Mouse (Mus musculus) limb, embryonic 11.5 days (tissue): ENCODE data around the gene Dapk2. TPM values are rescaled to one million over a fixed set of nuclear protein-coding genes. Genes with fewer than 3 reads are reported as not detected.

ENCODE experiments used
- ATAC-seq: fragments of 200-750 bp; cut with Nextera tagmentation; 2 replicates; pipeline ENCODE4 v1.8.0; 2017; ENCODE audit warnings: low read depth; ENCODE audit not compliant: insufficient number of reproducible peaks, low FRiP score, low TSS enrichment
- DNase-seq: peaks from one replicate; pipeline ENCODE4 v3.0.0-alpha.2; 2015; ENCODE audit warnings: low spot score
- H3K27ac ChIP-seq: fragments of 300-500 bp; sonication (generic); replicated peaks from 2 replicates; pipeline ENCODE4 v1.5.1; 2014; ENCODE audit warnings: low read depth, mild to moderate bottlenecking, low read length
- H3K27me3 ChIP-seq: fragments of 300-500 bp; sonication (generic); 2 replicates; pipeline ENCODE4 v1.6.1; 2014; ENCODE audit warnings: mild to moderate bottlenecking, low read length, mixed read lengths; ENCODE audit not compliant: control insufficient read depth, insufficient read depth
- H3K36me3 ChIP-seq: fragments of 300-500 bp; sonication (generic); 2 replicates; pipeline ENCODE4 v1.6.1; 2014; ENCODE audit warnings: mild to moderate bottlenecking, low read length, moderate library complexity, mixed read lengths; ENCODE audit not compliant: control insufficient read depth, insufficient read depth
- H3K4me1 ChIP-seq: fragments of 300-500 bp; sonication (generic); 2 replicates; pipeline ENCODE4 v1.6.1; 2014; ENCODE audit warnings: low read length, mixed read lengths; ENCODE audit not compliant: control insufficient read depth, insufficient read depth
- H3K4me2 ChIP-seq: fragments of 300-500 bp; sonication (generic); 2 replicates; pipeline ENCODE4 v1.6.1; 2014; ENCODE audit warnings: low read depth, mild to moderate bottlenecking, moderate library complexity; ENCODE audit not compliant: severe bottlenecking
- H3K4me3 ChIP-seq: fragments of 300-500 bp; sonication (generic); 2 replicates; pipeline ENCODE4 v1.5.1; 2014; ENCODE audit warnings: low read depth, low read length
- H3K9ac ChIP-seq: fragments of 300-500 bp; sonication (generic); 2 replicates; pipeline ENCODE4 v1.6.1; 2014; ENCODE audit warnings: mild to moderate bottlenecking, low read length
- H3K9me3 ChIP-seq: fragments of 300-500 bp; sonication (generic); 2 replicates; pipeline ENCODE4 v1.6.1; 2016; ENCODE audit warnings: low read length; ENCODE audit not compliant: control insufficient read depth
- WGBS: fragments of 180-500 bp; shearing (Covaris S2); extraction: QIAGEN DNeasy Blood & Tissue Kit; methylation state at CpG from one replicate; pipeline ENCODE4 v1.1.7; 2014; 5-methylcytosine and 5-hydroxymethylcytosine counted together
- polyA plus RNA-seq: library from polyadenylated mRNA; unstranded; fragments of >200 nt; fragmentation: Nextera tagmentation; extraction: Ambion mirVana; gene quantifications from 2 replicates; pipeline ENCODE4 v1.2.1, GENCODE M21; 2014

Gene Dapk2
- polyA plus RNA-seq, 1 experiment from 2014 or later: 4.0 TPM

DNA sequence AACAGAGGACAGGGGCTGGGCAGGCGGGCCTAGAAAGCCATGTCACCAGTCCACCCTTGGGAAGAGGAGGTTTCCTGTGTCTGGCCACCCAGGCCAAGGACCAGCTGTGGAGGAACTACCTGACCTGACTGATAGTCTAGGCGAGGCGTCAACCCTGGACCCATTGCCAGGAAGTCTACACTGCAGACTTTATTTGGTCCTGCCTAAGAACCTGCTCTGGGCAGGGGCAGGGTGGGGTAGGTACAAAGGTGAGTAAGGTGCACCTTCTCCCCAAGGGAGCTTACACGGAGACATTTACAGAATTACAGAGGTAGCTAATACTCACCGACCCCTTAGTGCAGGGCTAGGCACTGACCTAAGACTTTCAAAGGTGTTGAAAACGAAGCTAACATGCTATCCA, 4.4 kb upstream of the Dapk2 start:
- 86% methylated on average over 6 of the region's 6 CpGs for WGBS
- no peak overlapping the region for H3K9ac ChIP-seq

DNA sequence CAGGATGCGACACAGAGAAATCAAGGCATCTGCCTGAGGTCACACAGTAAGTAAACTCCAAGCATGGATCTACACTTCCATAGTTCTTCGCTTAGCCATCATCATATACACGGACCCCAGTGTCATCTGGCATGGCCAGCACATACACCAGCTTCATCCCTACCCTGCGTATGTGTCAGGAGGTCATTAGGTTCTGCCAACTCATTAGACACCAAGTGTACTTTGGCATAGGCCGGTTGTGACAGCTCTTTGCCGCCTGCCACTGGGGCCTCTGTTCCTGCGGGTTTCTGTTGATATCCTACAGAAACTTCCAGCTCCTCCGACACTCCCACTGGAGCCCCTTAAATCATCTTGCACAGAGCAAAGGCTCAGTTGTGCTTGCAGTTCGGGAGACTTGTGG, 4.0 kb upstream of the Dapk2 start:
- 88% methylated on average over 9 of the region's 9 CpGs for WGBS
- Histone ChIP-seq H3K4me3 (no peak overlapping the region), H3K36me3 (no peaks in the 10 kb centered on the region), H3K9me3 (no peaks in the 10 kb centered on the region), H3K4me2 (no peak overlapping the region), H3K9ac (no peak overlapping the region), H3K4me1 (no peaks in the 10 kb centered on the region), H3K27ac (no peak overlapping the region), H3K27me3 (peaks cover 6% of the 10 kb centered on the region)
- DNase-seq (no peak), ATAC-seq (no peak)

More for the DNA sequence above, 4.4 kb upstream of the Dapk2 start:
- Histone ChIP-seq H3K4me2 (no peak overlapping the region), H3K4me1 (no peaks in the 10 kb centered on the region), H3K9me3 (no peaks in the 10 kb centered on the region), H3K27me3 (peaks cover 5% of the 10 kb centered on the region), H3K4me3 (no peak overlapping the region), H3K27ac (no peak overlapping the region), H3K36me3 (no peaks in the 10 kb centered on the region)
- DNase-seq: no peak
- no peak for ATAC-seq

- Histone ChIP-seq H3K27me3 (peaks cover 6% of the 10 kb centered on the region), H3K9me3 (no peaks in the 10 kb centered on the region; the same call in 1 of the 2 replicates), H3K4me1 (no peaks in the 10 kb centered on the region), H3K27ac (no peak overlapping the region), H3K4me3 (no peak overlapping the region), H3K36me3 (no peaks in the 10 kb centered on the region), H3K9ac (no peak overlapping the region), H3K4me2 (no peak overlapping the region)
- 85% methylated on average over 1 of the region's 1 CpGs for WGBS
- DNase-seq: no peak
- no peak for ATAC-seq
Observed at GRCm38 (mm10) chr9:66155534-66155933, 2.5 kb upstream of the Dapk2 start.

GRCm38 (mm10) chr9:66158885-66159430, 935 bp downstream of the Dapk2 start:
- ATAC-seq (no peak), DNase-seq (no peak)
- 87% methylated on average over 6 of the region's 6 CpGs for WGBS
- H3K27me3 ChIP-seq: peaks cover 6% of the 10 kb centered on the region
- 0 out of 2 replicates have a peak overlapping the region, but pooled peaks have one; percentile 56 for H3K4me2 ChIP-seq
- no peaks in the 10 kb centered on the region; the same call in 1 of the 2 replicates for H3K9me3 ChIP-seq
- H3K27ac ChIP-seq: no peak overlapping the region
- no peaks in the 10 kb centered on the region for H3K36me3 ChIP-seq
- H3K4me1 ChIP-seq: no peaks in the 10 kb centered on the region
- H3K9ac ChIP-seq: no peak overlapping the region
- no peak overlapping the region for H3K4me3 ChIP-seq

- H3K27me3 ChIP-seq: peaks cover 6% of the 10 kb centered on the region
- no peaks in the 10 kb centered on the region; the same call in 1 of the 2 replicates for H3K9me3 ChIP-seq
- WGBS: 91% methylated on average over 2 of the region's 2 CpGs
- no peak overlapping the region for H3K27ac ChIP-seq
- H3K9ac ChIP-seq: no peak overlapping the region
- H3K36me3 ChIP-seq: no peaks in the 10 kb centered on the region
- no peaks in the 10 kb centered on the region for H3K4me1 ChIP-seq
- H3K4me3 ChIP-seq: no peak overlapping the region
- DNase-seq (no peak), ATAC-seq (no peak)
- no peak overlapping the region for H3K4me2 ChIP-seq
Observed at GRCm38 (mm10) chr9:66160155-66160554, 2.1 kb downstream of the Dapk2 start.

DNA sequence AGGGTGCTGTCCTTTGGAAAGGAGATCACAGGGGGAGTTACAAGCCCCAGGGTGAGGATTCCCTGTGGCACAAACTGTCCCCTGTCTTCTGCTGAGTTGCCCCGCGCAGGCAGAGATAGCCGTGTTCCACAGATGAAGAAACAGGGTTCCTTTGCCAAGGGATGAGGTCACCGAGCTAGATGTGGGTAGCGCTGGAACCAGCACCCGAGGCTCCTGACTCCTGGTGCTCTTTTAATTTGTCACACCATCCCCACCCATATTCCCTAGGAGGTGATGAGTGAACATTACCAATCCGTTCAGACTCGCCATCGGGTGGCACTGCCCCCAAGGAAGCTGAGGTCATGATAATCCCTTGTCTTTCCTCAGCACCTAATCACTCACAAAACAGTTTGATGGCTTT, 5.0 kb downstream of the Dapk2 start:
- H3K9ac ChIP-seq: no peak overlapping the region
- H3K4me3 ChIP-seq: no peak overlapping the region
- peaks cover 6% of the 10 kb centered on the region for H3K27me3 ChIP-seq
- DNase-seq (no peak), ATAC-seq (no peak)
- no peaks in the 10 kb centered on the region; the same call in 1 of the 2 replicates for H3K36me3 ChIP-seq
- H3K9me3 ChIP-seq: no peaks in the 10 kb centered on the region; the same call in 1 of the 2 replicates
- 78% methylated on average over 9 of the region's 9 CpGs for WGBS
- no peak overlapping the region for H3K27ac ChIP-seq
- H3K4me1 ChIP-seq: no peaks in the 10 kb centered on the region
- H3K4me2 ChIP-seq: no peak overlapping the region

- Histone ChIP-seq H3K9ac (no peak overlapping the region), H3K27ac (no peak overlapping the region), H3K4me2 (no peak overlapping the region), H3K4me1 (no peaks in the 10 kb centered on the region), H3K4me3 (no peak overlapping the region), H3K36me3 (no peaks in the 10 kb centered on the region; the same call in 1 of the 2 replicates), H3K27me3 (no peaks in the 10 kb centered on the region), H3K9me3 (no peaks in the 10 kb centered on the region)
- ATAC-seq (no peak), DNase-seq (no peak)
- WGBS: 81% methylated on average over 5 of the region's 5 CpGs
Observed at GRCm38 (mm10) chr9:66167222-66167621, 9.2 kb downstream of the Dapk2 start.

DNA sequence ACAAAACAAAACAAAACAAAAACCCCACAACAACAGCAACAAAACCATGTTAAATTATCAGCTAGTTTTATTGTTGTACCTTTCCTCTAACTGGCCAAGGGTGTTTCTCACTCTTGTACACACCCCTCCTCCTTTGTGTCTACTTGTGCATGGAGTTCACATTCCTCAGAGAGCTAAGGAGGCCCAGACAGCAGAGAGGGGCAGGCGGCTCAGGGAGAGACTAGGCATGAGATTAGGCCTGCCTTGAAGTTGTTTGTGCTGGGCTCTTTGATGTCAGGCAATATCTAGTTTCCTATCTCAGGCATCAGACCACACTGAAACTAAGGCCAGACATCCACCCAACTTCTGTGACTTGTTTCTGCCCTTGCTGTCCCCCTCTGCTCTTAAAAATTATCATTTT, 10.2 kb downstream of the Dapk2 start:
- WGBS: 17% methylated on average over 1 of the region's 1 CpGs
- H3K27me3 ChIP-seq: no peaks in the 10 kb centered on the region
- DNase-seq (no peak), ATAC-seq (no peak)
- no peak overlapping the region for H3K9ac ChIP-seq
- H3K27ac ChIP-seq: no peak overlapping the region
- no peaks in the 10 kb centered on the region for H3K9me3 ChIP-seq
- no peak overlapping the region for H3K4me3 ChIP-seq
- no peaks in the 10 kb centered on the region; the same call in 1 of the 2 replicates for H3K36me3 ChIP-seq
- no peak overlapping the region for H3K4me2 ChIP-seq
- no peaks in the 10 kb centered on the region for H3K4me1 ChIP-seq

- H3K27ac ChIP-seq: no peak overlapping the region
- DNase-seq (no peak), ATAC-seq (no peak)
- no peaks in the 10 kb centered on the region; the same call in 1 of the 2 replicates for H3K36me3 ChIP-seq
- no peak overlapping the region for H3K4me2 ChIP-seq
- H3K27me3 ChIP-seq: no peaks in the 10 kb centered on the region
- no peak overlapping the region for H3K9ac ChIP-seq
- H3K4me1 ChIP-seq: no peaks in the 10 kb centered on the region
- no peaks in the 10 kb centered on the region for H3K9me3 ChIP-seq
- WGBS: 61% methylated on average over 5 of the region's 5 CpGs
- no peak overlapping the region for H3K4me3 ChIP-seq
Observed at GRCm38 (mm10) chr9:66170506-66170905, 12.5 kb downstream of the Dapk2 start.
